Mouse (Mus musculus): ENCODE measurements around the gene Tmem63b.
A peak's percentile ranks its signal among the peaks of the same experiment; 100 is the strongest.

Gene Tmem63b

GRCm38 (mm10) chr17:45703187-45703586 is 16.5 kb upstream of the Tmem63b start:
- no peak for DNase-seq (ENCODE audit: low spot score)

DNA sequence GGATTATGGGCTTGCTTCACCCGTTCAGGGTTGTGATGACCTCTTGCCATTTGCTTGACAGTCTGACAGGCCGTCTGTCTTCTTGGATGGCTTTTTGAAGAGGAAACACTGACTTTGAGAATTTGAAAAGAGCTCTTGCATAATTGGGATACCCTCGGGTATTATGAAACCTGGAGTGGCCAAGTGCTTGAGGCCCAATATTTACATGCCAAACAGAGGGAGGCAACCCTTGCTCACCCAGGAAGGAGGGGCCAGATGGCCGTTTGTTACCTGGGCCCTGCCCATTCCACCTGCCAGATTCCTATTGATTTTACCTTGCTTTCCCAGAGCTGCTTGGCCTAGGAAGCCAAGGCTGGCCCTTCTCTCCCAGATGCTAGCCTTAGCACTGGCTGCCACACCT is 15.5 kb upstream of the Tmem63b start:
- DNase-seq (ENCODE audit: low spot score): no peak

- no peak for DNase-seq (ENCODE audit: low spot score)
Observed at GRCm38 (mm10) chr17:45701236-45701591, 14.5 kb upstream of the Tmem63b start.

DNA sequence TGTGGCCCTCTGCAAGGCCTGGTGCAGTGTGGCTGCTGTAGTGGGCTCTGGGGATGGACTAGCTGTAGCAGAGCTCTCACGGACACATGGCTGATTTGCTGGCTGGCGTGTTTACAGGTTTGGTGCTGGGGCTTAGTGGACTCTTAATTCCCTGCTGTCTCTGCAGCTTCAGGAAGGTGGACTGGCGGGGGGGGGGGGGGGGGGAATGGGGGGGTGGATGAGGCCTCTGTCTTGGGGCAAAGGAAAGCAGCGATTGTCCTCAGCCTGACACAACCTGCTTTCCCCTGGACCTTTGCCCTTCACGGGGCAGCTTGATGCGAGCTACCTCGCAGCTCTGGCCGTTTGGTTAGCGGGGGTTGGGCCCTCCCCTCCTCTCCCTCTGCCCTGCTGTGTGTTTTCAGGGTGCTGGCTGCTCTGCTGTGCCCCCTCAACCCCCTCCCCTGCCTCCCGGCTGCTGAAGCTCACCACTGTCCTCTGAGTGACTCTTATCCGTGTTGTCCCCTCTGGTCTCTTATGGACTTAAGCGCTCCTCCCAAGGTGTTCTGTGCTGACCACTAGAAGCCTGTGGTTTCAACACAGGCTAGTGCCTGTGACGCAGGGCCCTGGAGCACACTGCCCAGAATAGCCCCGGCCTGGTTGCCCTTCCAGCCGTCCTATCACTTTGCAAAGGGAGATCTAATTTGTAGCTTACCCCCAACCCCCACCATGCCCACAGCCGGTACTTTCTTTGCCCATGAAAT is 14.0 kb upstream of the Tmem63b start:
- no peak for DNase-seq (ENCODE audit: low spot score)

DNA sequence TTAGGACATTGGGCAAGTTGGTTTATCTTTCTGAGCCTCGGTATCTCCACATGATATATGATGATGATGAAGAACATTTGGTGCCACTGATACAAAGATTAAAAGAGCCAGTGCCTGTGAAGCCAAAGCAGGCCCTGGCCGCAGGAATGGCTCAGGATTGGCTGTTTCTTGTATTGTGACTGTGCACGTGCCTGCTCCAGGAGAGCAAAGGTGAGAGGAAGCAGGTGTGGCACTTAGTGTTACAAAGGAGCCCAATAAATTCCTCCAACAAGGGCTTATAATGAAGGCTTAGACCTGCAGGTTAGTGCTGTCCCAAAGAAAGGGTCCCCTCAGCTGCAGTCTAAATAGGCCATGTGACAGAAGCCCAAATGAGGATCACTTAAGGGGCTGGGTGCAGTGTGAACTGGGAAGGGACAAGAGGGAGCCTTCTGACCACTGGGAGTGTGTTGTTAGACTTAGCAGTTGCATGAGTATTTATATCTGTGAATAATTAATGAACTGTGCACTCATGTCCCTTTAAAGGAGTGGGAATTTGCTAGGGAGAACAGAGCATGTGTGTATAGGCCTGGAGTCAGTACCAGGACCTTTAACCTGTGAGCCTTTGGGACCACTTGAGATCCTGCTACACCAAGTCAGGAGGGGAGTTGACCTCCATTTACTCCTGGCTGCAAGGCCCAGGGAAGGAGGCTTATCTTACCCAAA is 12.5 kb upstream of the Tmem63b start:
- no peak for DNase-seq (ENCODE audit: low spot score)

- DNase-seq (ENCODE audit: low spot score): no peak
Observed at GRCm38 (mm10) chr17:45698368-45698767, 11.7 kb upstream of the Tmem63b start.

DNA sequence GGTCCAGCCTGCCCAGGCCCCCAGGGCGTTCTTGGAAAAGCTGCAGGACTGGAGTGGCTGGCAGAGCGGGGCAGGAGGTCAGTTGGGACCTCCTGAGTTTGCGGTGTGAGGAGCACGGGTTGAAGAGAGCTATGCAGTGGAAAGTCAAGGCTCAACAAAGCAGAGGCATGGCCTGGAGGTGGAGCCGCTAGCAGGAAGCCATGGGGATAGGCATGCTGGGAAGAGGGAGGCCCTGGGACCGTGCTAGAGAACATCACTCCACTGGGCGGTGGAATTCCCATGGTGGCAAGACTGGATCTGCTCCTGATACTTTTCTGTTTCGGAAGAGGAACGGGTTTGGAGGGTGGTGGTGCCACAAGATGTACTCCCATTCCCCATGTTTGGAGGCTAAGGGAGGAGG is 10.3 kb upstream of the Tmem63b start:
- DNase-seq (ENCODE audit: low spot score): no peak

GRCm38 (mm10) chr17:45695227-45696120 is 8.8 kb upstream of the Tmem63b start:
- DNase-seq (ENCODE audit: low spot score): no peak

GRCm38 (mm10) chr17:45693812-45694565 is 7.3 kb upstream of the Tmem63b start:
- DNase-seq (ENCODE audit: low spot score): no peak

GRCm38 (mm10) chr17:45692159-45692558 is 5.5 kb upstream of the Tmem63b start:
- no peak for DNase-seq (ENCODE audit: low spot score)

GRCm38 (mm10) chr17:45690044-45690443 is 3.3 kb upstream of the Tmem63b start:
- no peak for DNase-seq (ENCODE audit: low spot score)

DNA sequence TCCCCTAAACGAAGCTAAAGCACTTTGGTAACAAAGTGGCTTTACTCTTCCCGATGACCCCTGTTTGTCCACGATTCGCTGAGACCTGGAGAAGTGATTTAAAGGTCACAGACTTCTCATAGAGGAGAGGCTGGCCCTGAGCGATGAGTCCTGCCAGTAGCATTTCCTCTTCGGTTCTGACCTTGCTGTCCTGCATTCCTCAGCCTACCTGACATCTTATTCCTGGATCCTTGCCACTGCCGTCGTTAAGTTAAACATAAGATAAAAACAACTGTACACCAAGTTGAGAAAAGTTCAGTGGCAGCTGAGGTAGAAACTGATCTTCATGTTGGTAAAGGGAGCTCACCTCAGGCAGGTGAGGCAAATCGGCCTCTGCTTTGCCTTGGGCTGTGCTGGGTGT is 2.4 kb upstream of the Tmem63b start:
- no peak for DNase-seq (ENCODE audit: low spot score)

GRCm38 (mm10) chr17:45686093-45686619 is 549 bp downstream of the Tmem63b start, which contains the start of gene Mrpl14:
TSS of gene Mrpl14 (plus strand) at chr17:45686322.
- DNase-seq (ENCODE audit: low spot score): peak; percentile 93

DNA sequence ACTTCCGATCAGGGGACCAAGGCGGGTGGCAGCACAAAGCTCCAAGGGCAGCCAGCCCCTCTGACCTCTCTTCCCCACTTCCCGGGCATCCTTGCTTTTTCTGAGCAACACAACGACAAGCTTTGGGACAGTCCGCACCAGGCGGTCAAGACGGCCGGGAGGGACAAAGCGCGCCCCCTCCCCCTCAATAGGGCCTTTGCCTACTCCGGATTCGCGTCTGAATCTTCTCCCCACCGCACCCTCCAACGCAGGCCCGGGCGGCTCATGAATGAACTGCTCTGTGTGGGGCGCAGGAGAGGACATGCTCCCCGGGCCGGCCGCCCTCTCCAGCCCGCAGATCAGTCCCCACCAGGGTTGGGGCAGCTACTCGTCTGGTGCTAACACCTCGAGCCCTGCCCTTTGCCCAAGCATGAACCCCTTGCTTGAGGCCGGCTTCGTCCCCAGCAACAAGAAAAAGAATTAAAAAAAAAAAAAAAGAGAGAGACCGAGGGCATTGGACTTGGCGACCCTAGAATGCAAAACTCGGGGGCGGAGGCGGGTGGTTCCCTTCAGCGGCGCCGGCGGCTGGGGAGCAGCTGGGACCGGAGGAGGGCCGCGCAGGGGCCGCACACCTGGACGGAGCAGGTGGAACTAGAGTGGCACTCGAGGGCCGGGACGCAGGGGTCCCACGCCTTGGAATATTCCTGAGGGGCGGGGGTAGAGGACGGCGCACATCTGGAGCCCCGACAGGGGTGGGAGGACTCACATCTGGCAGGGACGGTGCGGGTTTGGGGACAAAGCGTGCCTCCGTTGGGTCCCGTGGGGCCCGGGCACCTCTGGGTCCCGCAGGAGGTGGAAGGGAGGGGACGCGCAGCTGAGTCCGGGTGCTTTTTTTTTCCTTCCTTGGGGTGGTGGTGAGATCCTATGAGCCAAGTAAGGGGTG is 1.3 kb downstream of the Tmem63b start:
- DNase-seq (ENCODE audit: low spot score): peak; percentile 52

DNA sequence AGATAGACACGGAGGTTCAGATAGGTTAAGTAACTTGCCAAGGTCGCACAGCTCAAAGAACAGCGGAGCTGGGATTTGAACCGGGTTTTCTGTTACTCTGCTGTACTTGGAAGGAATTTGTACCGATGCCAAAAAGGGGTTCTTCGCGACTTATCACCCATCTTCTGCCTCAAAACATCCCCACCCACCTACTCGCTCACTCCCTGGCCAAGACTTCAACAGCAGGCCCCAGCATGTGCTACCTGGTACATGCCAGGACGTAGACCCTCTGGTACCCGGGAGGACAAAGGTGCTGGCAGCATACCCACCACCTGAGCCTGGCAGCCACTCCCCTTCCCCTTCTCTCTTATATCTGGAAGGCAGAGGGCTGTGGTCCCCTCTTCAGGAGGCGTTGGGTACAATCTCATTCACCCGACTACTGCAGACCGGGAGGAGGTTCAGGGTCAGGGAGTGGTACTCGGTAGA is 2.0 kb downstream of the Tmem63b start:
- no peak for DNase-seq (ENCODE audit: low spot score)

DNA sequence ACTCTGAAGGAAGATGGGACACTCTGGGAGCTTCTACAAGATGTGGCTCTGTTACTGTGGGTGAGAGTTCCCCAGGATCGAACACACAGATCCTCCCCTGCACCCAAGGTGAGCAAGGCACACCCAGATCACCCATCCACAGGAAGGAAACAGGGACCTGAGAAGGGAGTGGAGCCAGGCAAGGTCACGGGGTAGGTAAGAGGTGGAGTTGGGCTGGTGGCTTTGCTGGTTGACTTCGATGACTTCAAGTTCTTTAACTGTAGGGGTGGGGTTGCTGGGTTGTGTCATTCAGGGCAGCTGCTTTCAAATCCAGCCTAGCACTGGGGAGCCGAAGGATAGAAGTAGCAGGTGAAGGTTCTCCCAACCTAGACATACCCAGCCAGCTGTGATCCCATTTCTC is 3.9 kb downstream of the Tmem63b start:
- no peak for DNase-seq (ENCODE audit: low spot score)

DNA sequence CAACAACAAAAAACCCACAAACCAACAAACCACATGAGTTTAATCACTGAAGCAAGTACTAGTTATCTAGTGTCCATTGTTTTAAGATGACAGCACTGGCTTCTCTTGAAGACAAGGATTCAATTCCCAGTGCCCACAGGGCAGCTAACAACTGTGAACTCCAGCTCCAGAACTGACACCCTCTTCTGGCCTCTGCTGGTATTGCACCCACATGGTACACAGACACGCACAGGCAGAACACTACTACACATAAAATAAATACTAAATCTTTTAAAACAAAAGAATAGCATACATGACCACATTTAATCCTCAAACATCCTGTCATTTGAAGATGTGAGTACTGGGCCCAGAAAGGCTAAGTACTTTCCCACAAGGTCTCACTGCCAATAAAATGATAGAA is 5.1 kb downstream of the Tmem63b start:
- DNase-seq (ENCODE audit: low spot score): no peak

DNA sequence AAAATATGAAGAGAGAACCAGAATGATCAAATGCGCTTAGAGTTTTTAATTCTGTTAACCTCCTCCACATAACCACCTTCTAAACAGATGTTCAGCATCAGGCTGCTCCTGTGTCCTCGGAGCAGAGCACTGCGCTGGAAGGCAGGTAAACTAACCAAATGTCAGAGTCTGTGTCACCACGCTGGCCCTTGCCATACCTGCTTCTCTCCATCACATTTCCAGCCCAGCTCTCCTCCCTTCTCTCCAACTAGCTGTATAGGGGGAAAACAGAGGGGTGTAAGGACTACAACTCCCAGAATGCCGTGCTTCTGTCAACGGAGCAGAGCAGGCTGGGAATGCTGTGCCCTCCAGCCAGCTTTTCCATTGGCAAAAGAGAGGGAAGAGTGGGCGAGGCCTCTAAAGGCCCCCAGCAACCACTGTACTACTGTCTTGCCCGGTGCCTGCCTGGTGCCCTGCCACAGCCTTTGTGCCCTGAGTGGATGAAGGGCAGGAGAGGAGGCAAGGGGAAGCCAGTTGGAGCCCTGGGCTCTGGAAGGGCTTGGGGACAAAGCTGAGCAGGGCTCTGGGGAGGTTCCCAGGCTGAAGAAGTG is 6.2 kb downstream of the Tmem63b start:
- no peak for DNase-seq (ENCODE audit: low spot score)

GRCm38 (mm10) chr17:45678106-45678505 is 8.6 kb downstream of the Tmem63b start:
- peak; percentile 56 for DNase-seq (ENCODE audit: low spot score)

DNA sequence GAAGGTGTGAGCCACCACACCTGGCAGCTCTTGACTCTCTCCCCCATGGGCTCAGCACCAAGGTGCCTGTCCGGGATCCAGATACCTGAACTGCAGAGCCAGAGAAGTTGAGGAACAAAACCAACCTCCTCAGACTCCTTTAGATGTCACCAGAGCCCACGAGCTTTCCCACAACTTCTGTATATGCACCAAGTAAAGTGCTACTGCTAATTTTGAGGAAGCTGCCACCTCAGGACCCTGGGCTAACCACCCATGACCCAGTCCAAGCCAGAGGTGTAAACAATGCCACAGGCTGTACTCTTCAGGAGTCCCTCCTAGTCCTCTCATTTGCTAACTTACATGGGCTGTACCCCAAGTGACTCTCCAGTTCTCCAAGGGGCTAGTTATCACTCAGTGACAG is 14.1 kb downstream of the Tmem63b start:
- no peak for DNase-seq (ENCODE audit: low spot score)

Measured in ovary, postnatal 36 days (tissue).